Mouse (Mus musculus): ENCODE data around the gene Amotl1.

DNA sequence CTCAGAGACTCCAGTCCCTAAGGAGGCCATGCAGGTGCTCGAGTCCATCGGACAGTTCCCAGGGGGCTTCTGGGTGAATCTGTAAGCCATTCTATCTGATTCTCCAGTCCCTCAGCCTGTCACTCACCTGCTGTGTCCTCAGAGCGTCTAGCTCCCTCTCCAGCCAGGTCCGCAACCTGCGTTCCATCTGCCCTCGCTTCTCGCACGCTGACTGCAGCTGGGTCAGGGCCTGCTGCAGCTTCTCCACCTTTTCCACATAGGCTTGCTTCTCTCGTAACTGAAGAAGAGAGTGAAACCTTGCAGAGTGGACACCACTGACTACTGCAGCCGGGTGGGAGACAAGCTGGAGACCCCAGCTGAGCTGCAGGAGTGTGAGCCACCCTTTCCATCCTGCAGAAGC, 86.5 kb downstream of the Amotl1 start:
- TF ChIP-seq CTCF (IDR thresholded peaks at IDR 0.05; ENCODE audit: low read depth, low read length), result no peak
- TF ChIP-seq POLR2A (IDR thresholded peaks at IDR 0.05; ENCODE audit: insufficient read depth, low read length), result no peak
- TF ChIP-seq EP300 (IDR thresholded peaks at IDR 0.05; ENCODE audit: insufficient read depth, low read depth, low read length), result no peak
